Mouse (Mus musculus) liver (tissue): ENCODE measurements around the gene Lcn12.

Source experiments
- DNase-seq: peaks from one replicate; pipeline ENCODE4 v3.0.0-alpha.2; 2020; ENCODE audit warnings: mixed read lengths

Lcn12 gene

DNA sequence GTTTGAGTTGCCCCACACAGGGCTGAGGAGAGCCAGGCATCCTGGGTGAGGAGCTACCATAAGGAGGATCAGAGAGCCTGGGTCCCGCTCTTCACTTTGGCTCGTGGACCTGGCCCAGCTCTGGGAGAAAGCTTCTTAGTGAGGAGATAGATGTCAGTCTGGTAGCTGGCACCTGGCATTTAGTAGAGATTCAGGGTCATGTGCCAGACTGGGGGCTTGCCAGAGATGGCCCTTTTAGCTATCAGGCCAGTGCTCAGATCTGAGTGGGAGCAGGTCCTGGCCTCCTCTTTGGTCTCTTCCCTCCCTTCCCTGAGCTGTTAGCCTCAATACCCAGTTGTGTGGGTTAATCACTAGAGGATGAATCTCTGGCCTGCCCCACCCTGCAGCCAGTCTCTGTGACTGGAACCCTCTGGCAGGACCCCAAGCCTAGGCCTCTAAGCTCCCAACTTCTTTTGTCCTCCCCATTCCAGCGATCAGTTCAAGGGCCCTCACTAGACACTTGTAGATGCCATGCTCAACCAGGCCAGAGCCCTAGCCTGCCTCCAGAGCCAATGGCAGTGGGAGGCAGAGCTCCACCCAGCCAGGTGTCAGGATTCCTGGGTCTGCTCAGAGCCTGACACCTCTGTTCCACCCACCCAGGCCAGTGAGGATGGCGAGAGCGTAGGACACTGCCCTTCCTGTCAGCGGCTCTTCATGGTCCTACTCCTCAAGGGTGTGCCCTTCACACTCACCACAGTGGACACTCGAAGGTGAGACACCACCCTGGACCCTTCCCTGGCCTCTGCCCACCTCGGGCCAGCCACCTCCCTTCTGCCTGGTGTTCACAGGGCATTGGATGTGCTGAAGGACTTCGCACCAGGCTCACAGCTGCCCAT is 36.5 kb downstream of the Lcn12 start:
- DNase-seq = no peak

DNA sequence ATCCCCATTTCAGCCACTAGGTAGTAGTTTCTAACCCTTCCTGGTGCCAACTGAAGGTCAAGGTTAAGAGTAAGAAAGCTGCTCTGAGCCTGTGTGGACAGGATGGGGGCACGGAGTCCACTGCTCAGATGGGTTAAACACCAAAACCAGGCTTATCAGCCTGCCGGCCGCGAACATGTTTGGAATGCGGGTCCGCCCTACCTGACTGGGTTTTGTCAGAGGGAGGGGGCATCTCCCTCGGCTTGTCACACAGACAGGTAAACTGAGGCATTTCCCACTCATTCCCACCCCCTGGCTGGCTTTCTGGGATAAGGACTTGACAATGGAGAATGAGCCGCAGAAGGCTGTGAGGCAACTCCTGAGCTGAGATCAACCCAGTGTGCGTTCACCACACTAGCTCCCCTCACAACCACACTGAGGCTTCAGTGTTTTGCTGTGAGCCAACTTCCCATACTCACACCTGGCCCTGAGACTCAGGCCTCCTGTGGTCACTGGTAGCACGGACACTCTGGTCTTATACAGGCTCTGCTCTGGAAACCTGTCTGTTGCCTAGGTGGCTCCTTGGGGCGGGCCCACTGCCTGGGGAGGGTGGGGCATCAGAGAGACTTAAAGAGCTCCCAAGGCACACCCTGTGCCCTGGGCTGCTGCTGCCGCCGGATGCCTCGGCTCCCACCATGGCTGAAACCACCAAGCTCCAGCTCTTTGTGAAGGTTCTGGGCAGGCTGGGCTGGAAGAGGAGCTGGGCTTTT is 37.3 kb downstream of the Lcn12 start, which contains the start of gene Clic3:
Gene Clic3 (plus strand): TSS at position 634 of the 749 bp plus-strand sequence.
- DNase-seq = peak; percentile 21

GRCm38 (mm10) chr2:25452951-25453350 is 40.8 kb downstream of the Lcn12 start:
- no peak for DNase-seq

- DNase-seq = no peak
These were observed 42.7 kb downstream of the Lcn12 start for GRCm38 (mm10) chr2:25450853-25451647.

DNA sequence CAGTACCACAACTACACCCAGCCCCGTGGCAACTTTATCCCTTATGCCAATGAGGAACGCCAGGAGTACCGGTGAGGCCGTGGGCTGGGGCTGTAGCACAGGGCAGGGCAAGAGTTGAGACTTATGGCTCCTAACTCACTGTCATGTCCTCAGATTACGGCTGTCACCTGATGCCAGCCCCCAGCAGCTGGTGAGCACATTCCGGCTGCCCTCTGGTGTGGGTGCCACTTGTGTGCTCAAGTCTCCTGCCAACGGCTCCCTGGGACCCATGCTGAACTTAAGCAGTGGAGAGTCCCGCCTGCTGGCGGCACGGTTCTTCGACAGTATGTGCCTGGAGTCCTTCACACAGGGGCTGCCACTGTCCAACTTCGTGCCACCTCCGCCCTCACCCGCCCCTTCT is 51.0 kb downstream of the Lcn12 start:
- no peak for DNase-seq

- DNase-seq = no peak
These were observed 52.6 kb downstream of the Lcn12 start for GRCm38 (mm10) chr2:25441067-25441466.
